Mouse (Mus musculus): ENCODE results near the gene Pcdh20.

Pcdh20 gene

DNA sequence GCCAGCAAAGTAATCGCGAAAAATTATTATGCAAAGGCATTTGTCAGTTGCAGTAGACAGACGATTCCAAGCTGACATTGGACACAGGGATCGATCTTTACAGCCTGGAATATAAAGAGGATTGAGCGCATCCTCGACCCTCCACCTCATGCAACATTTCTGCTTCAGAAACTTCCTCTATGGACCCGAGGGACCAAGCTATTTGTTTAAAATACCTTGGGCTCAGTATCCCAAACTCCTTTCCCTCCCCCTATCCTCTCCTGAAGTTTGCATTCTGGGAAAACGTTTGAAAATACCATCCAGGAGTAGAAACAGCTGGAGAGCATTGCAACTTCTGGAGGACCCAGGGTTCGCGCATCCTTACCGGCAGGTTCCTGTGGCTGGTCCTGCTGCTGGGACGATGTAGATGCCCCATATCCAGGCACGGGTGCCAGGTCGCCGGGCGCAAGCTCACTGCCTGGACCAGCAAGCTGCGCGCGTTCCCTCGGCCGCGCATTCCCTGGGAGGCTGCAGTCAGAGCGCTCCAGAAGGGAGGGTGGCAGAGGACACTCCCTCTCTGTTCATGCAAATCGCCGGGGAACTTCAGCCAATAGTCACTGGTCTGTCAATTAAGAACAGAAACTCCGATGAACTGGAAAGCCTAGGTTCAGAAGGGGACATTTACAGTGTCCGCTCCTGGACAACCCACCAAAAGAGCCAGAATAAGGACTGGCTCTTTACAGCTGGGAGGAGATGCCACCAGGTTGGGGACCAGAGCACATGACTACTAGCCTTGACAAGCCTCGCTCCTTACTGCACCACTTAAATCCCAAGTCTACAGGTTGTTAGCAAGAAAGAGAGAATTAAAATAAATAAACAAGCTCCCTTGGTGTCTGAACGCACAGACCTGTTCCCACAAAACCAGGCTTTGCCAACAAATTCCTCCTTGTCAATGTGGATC lies at the start of gene Pcdh20:
Gene Pcdh20 (minus strand): TSS at position 902 of the 940 bp plus-strand sequence.
- peak; percentile 73 for DNase-seq (ENCODE audit: extremely low spot score)

DNA sequence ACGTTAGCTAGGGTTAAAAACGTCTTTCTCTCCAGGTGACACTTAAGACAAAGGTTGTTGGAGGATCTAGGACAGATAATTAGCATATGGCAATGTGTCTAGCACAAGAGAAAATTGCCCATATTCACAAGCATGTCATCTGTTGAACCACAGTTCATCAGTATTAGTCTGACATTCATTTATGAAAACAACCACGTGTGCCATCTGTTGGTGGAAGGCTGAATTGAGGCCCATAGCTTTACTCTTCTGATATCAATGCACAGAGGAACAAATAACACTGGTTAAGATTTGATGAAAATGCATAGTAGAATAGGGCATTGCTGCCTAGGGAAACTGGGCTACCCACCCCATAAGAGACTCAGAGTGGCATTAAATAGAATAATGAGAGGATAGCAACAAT lies 8.7 kb upstream of the Pcdh20 start:
- no peak for DNase-seq (ENCODE audit: extremely low spot score)

DNA sequence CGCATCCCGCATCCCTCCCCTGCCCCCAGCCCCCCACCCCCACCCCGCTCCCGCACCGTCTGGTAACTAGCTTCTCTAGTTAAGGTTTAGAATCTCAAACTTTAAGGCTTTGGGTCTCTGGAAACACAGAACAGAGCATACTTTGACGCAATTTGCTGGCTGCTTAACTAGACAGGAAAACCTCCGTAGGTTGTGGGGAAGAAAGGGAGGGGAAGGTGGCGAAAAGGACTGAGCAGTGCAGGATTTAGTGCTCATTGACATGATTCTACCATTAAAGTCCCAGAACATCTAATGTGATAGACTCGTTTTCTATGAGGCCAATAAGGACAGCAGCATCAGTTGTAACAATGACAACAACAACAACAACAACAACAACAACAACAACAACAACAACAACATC lies 1.2 kb downstream of the Pcdh20 start:
- peak; percentile 14 for DNase-seq (ENCODE audit: extremely low spot score)

DNA sequence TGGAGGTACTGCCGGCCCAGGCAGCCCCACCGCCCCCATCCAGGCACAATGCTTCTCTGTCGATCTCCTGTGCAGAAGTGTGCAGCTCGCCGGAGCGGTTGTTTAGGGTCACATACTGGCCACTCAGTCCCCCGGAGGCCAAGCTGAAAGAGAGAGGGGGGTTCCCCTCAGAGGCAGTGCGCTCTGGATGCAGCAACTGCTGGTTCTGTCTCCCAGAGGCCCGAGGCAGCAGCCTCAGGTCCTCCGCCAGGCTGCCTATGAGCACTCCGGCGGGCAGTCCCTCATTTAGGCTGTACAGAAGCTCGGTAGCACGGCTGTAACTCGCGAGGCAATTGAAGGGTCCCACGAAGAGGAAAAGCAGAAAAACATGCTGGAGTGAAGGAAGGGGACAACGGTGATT lies 1.8 kb downstream of the Pcdh20 start:
- DNase-seq (ENCODE audit: extremely low spot score): peak; percentile 37

DNA sequence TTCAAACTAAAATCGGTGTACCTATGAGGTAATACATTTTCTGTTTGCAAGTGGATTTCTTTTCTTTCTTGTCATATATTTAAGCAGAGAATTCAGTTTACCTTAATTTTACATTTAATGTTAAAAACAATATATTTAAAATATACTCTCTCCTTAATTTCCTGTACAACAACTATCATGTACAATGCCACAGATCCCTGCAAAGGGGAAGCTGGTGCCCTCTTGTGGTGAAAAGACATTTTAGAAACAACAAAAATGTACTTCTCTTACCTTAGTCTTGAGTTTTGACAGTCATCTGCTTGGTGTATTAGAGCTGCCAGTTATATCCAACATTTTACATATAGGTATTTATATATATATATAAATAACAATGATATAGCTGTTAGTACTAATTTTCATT lies 4.8 kb downstream of the Pcdh20 start:
- DNase-seq (ENCODE audit: extremely low spot score): no peak

DNA sequence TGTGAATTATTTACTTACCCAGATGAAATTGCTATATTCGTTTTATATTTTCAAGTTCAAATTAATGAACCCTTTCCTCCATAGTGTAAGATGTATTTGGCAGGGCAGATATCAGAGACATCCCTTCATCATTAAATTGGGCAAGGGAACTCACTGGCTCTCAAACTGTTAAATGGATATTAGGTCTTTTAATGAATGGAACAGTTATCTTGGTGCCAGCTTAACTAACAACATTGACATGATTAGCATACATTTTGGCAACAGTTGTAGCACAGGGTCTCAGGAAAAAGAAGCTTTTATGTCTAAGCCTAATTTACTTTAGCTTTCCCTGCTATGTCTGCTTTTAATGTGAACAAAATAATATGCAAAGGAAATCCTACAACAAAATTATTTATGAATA lies 6.8 kb downstream of the Pcdh20 start:
- no peak for DNase-seq (ENCODE audit: extremely low spot score)

DNA sequence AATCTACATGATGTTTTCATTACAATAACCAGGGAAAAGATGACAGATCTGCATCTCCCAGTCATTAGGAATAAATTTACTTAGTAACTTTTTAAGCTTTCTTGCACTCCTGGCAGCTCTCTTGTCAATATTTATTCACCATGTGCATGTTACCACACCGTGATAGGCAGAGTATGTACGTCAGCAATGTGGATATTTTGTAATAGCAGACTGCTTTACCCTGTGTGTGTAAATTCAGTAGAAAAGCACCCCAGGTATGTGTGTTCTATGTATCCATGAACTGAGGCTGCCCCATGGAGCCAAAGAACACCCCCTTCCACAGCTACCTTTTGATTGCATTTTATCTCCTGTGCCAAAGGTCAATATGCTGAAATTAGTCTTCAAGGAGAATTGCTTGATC lies 7.8 kb downstream of the Pcdh20 start:
- DNase-seq (ENCODE audit: extremely low spot score): no peak

DNA sequence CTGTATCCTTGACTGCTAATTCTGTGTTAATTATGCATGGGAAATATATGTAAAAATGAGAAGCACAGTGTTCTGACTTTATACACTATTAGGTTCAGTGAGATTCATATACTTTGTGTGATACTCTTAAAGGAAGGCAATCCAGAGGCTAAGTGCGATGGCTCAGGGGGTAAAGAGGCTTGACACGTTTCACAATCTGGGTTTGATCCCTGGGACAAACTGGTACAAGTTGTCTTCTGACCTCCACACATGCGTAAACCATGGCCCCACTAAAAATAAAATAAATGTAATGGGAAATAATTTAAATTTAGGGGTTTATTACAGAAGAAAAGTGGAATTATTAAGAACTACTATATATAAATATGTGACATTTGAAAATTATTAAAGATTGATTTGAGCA lies 8.3 kb downstream of the Pcdh20 start:
- no peak for DNase-seq (ENCODE audit: extremely low spot score)

DNA sequence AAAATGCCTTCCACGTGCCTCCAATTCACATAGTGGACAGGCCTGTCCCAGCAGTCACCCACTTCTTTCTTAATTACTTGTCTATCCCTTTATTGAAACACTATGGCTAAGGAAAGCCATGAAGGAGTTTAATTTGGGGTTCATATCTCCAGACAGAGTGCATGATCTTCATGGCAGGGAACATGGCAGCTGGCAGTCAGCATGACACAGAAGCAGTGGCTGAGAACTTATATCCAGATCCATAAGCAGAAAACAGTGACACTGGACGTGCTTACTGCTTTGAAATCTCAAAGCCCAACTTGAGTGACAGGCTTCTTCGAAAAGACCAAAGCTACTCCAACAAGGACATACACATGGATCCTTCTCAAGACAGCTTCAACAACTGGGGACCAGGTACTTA lies 10.5 kb downstream of the Pcdh20 start:
- no peak for DNase-seq (ENCODE audit: extremely low spot score)

DNA sequence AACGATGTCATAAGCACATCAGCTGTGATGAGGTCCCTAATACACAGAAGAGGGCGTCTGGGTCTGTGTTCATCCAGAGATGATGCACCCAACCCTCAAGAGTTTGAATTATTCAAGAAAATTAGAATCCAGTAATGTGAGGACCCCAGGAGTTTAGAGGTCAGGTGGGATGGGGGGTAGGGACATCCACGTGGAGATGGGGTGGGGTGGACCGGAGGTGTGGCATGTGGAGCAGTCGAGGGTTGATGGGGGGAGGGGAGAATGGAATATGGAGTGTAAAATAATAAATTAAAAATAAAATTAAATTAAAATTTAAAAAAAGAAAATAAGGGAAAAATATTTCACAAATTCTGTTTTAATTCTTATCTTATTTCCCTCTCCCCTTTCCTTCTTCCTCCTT lies 27.9 kb downstream of the Pcdh20 start:
- no peak for DNase-seq (ENCODE audit: extremely low spot score)

DNA sequence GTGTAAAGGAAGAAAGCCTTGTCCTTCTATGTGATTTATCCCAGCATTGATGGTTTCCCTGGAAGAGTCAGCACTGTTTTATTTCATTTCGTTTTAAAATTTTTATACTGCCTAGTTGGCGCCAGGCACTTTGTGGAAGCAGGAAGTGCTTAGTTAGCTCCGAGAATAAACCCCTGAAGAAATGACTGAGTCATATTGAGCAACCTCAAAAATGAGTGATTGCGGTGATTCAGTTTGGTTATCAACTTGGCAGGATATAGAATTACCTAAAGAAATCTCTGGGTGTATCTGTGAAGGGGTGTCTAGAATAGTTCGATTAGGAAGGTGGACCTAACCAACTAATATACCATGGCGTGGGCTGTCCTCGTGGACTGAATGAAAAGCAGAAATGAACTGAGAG lies 41.8 kb downstream of the Pcdh20 start:
- DNase-seq (ENCODE audit: extremely low spot score): no peak

DNA sequence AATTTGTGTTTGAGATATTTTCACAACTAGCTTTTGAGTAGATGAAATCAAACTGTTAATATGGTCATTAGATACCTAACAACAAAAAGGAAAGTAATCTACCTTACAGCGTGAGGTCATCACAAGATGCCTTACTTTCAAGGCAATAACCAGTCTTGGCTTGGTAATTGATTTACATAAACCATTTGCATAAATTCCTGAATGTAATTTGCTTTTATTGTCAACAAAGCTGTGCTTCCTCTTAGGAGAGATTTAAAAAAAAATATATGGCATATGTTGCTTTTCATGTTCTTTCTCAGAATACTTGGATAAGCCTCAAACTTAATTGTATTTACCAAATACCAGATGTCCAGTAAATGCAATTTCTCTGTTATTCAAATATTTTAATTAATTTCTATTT lies 43.8 kb downstream of the Pcdh20 start:
- no peak for DNase-seq (ENCODE audit: extremely low spot score)
